Mouse (Mus musculus) neural tube, embryonic 14.5 days (tissue): ENCODE measurements at regions not wholly inside any gene's neighbourhood (a gene's known extent, or its start where the extent isn't known, plus 50 kb on each side); places are given as distances from the start of the nearest gene placed in this dataset.
"Not testable (repeated sequence)": the region's sequence is repeated elsewhere in the genome, so short reads cannot be mapped to it uniquely, and the experiment has no call there.

Experiments used
- ATAC-seq: fragments of 200-750 bp; cut with Nextera tagmentation; 2 replicates; pipeline ENCODE4 v1.8.0; 2017; ENCODE audit warnings: low read depth, mild to moderate bottlenecking, moderate TSS enrichment, moderate library complexity
- H3K27ac ChIP-seq: fragments of 300-500 bp; sonication (generic); 2 replicates; pipeline ENCODE4 v1.5.1; 2014; ENCODE audit warnings: low read depth, mild to moderate bottlenecking, control low read depth, low read length, moderate library complexity, mixed read lengths
- H3K27me3 ChIP-seq: fragments of 300-500 bp; sonication (generic); 2 replicates; pipeline ENCODE4 v1.6.1; 2014; ENCODE audit warnings: low read length; ENCODE audit not compliant: control insufficient read depth, insufficient read depth
- H3K36me3 ChIP-seq: fragments of 300-500 bp; sonication (generic); 2 replicates; pipeline ENCODE4 v1.6.1; 2014; ENCODE audit warnings: low read length, mixed read lengths; ENCODE audit not compliant: control insufficient read depth, insufficient read depth
- H3K4me1 ChIP-seq: fragments of 300-500 bp; sonication (generic); 2 replicates; pipeline ENCODE4 v1.6.1; 2014; ENCODE audit warnings: low read length; ENCODE audit not compliant: control insufficient read depth, insufficient read depth
- H3K4me2 ChIP-seq: fragments of 300-500 bp; sonication (generic); 2 replicates; pipeline ENCODE4 v1.6.1; 2014; ENCODE audit warnings: mild to moderate bottlenecking, low read depth, low read length, control low read depth
- H3K4me3 ChIP-seq: fragments of 300-500 bp; sonication (generic); 2 replicates; pipeline ENCODE4 v1.5.1; 2014; ENCODE audit warnings: low read depth, low read length, control low read depth, mixed read lengths
- H3K9ac ChIP-seq: fragments of 300-500 bp; sonication (generic); replicated peaks from 2 replicates; pipeline ENCODE4 v1.6.1; 2014; ENCODE audit warnings: low read depth, mild to moderate bottlenecking, control low read depth, low read length, mixed read lengths
- H3K9me3 ChIP-seq: fragments of 300-500 bp; sonication (generic); 2 replicates; pipeline ENCODE4 v1.6.1; 2016; ENCODE audit warnings: low read length; ENCODE audit not compliant: control insufficient read depth
- whole genome bisulfite sequencing: fragments of 180-500 bp; shearing (Covaris S2); extraction: QIAGEN DNeasy Blood & Tissue Kit; methylation state at CpG from one replicate; pipeline ENCODE4 v1.1.7; 2014; 5-methylcytosine and 5-hydroxymethylcytosine counted together

- H3K27me3 ChIP-seq: no peaks in the 10 kb centered on the region
- H3K27ac ChIP-seq: no peak overlapping the region
- WGBS: 95% methylated on average over 1 of the region's 1 CpGs
- H3K4me3 ChIP-seq: no peak overlapping the region
- no peaks in the 10 kb centered on the region for H3K9me3 ChIP-seq
- no peaks in the 10 kb centered on the region for H3K36me3 ChIP-seq
- no peak overlapping the region for H3K4me2 ChIP-seq
- H3K9ac ChIP-seq: no peak overlapping the region
- no peaks in the 10 kb centered on the region for H3K4me1 ChIP-seq
- no peak for ATAC-seq
These were observed 74.2 kb downstream of the Dmrta1 start for GRCm38 (mm10) chr4:89753484-89753883.

GRCm38 (mm10) chr4:89776269-89776668 is 97.0 kb downstream of the Dmrta1 start:
- Histone ChIP-seq H3K9ac (no peak overlapping the region), H3K27me3 (no peaks in the 10 kb centered on the region), H3K4me3 (no peak overlapping the region), H3K4me1 (no peaks in the 10 kb centered on the region), H3K9me3 (no peaks in the 10 kb centered on the region), H3K36me3 (no peaks in the 10 kb centered on the region), H3K27ac (no peak overlapping the region), H3K4me2 (no peak overlapping the region)
- ATAC-seq: no peak
- 58% methylated on average over 10 of the region's 10 CpGs for WGBS

- H3K27ac ChIP-seq: no peak overlapping the region
- WGBS: 89% methylated on average over 1 of the region's 1 CpGs
- no peak overlapping the region for H3K4me3 ChIP-seq
- H3K4me2 ChIP-seq: no peak overlapping the region
- no peak for ATAC-seq
- H3K4me1 ChIP-seq: no peaks in the 10 kb centered on the region
- no peaks in the 10 kb centered on the region for H3K9me3 ChIP-seq
- H3K9ac ChIP-seq: no peak overlapping the region
- H3K36me3 ChIP-seq: no peaks in the 10 kb centered on the region
- H3K27me3 ChIP-seq: no peaks in the 10 kb centered on the region
These were observed 102.3 kb downstream of the Dmrta1 start for GRCm38 (mm10) chr4:89781487-89781886.

GRCm38 (mm10) chr4:89816823-89817222 is 137.6 kb downstream of the Dmrta1 start:
- WGBS: 93% methylated on average over 7 of the region's 7 CpGs

GRCm38 (mm10) chr4:89834552-89835206 is 155.4 kb downstream of the Dmrta1 start:
- Histone ChIP-seq H3K4me3 (no peak overlapping the region), H3K4me2 (no peak overlapping the region), H3K27me3 (no peaks in the 10 kb centered on the region), H3K27ac (no peak overlapping the region), H3K9me3 (no peaks in the 10 kb centered on the region), H3K36me3 (no peaks in the 10 kb centered on the region), H3K4me1 (no peaks in the 10 kb centered on the region), H3K9ac (no peak overlapping the region)
- WGBS: 66% methylated on average over 6 of the region's 6 CpGs
- ATAC-seq: no peak

More at GRCm38 (mm10) chr4:89816823-89817222, 137.6 kb downstream of the Dmrta1 start:
- no peak overlapping the region for H3K4me3 ChIP-seq
- no peak overlapping the region for H3K9ac ChIP-seq
- H3K4me2 ChIP-seq: no peak overlapping the region
- no peaks in the 10 kb centered on the region for H3K9me3 ChIP-seq
- no peaks in the 10 kb centered on the region for H3K27me3 ChIP-seq
- H3K36me3 ChIP-seq: no peaks in the 10 kb centered on the region
- no peaks in the 10 kb centered on the region for H3K4me1 ChIP-seq
- H3K27ac ChIP-seq: no peak overlapping the region
- no peak for ATAC-seq

GRCm38 (mm10) chr4:89875375-89876055 is 196.3 kb downstream of the Dmrta1 start:
- H3K27ac ChIP-seq, H3K4me2 ChIP-seq, H3K4me1 ChIP-seq, H3K9me3 ChIP-seq, H3K36me3 ChIP-seq, H3K27me3 ChIP-seq, H3K9ac ChIP-seq, H3K4me3 ChIP-seq: not testable (repeated sequence)
- 32% methylated on average over 6 of the region's 15 CpGs for WGBS
- ATAC-seq: peak; percentile 92

- H3K27ac ChIP-seq, H3K9ac ChIP-seq, H3K27me3 ChIP-seq, H3K9me3 ChIP-seq, H3K36me3 ChIP-seq, H3K4me1 ChIP-seq, ATAC-seq: not testable (repeated sequence)
- 22% methylated on average over 7 of the region's 14 CpGs for WGBS
- Histone ChIP-seq H3K4me2 (peak overlapping the region; percentile 41), H3K4me3 (peak overlapping the region; percentile 31)
These were observed 196.9 kb downstream of the Dmrta1 start for GRCm38 (mm10) chr4:89876131-89876530.

GRCm38 (mm10) chr4:89881083-89881482 is 201.8 kb downstream of the Dmrta1 start:
- no peak overlapping the region for H3K9ac ChIP-seq
- no peak for ATAC-seq
- no peaks in the 10 kb centered on the region for H3K4me1 ChIP-seq
- H3K4me2 ChIP-seq: no peak overlapping the region
- H3K4me3 ChIP-seq: no peak overlapping the region
- no peaks in the 10 kb centered on the region for H3K9me3 ChIP-seq
- H3K27ac ChIP-seq: no peak overlapping the region
- WGBS: 56% methylated on average over 3 of the region's 3 CpGs
- H3K27me3 ChIP-seq: no peaks in the 10 kb centered on the region
- no peaks in the 10 kb centered on the region for H3K36me3 ChIP-seq

- Histone ChIP-seq H3K36me3 (no peaks in the 10 kb centered on the region), H3K4me1 (no peaks in the 10 kb centered on the region), H3K4me3 (no peak overlapping the region), H3K27me3 (no peaks in the 10 kb centered on the region), H3K9ac (no peak overlapping the region), H3K4me2 (no peak overlapping the region), H3K27ac (no peak overlapping the region), H3K9me3 (no peaks in the 10 kb centered on the region)
- ATAC-seq: no peak
These were observed 230.4 kb downstream of the Dmrta1 start for GRCm38 (mm10) chr4:89909622-89910021.
